Mouse (Mus musculus): ENCODE data around the gene Med29.

Med29 gene

DNA sequence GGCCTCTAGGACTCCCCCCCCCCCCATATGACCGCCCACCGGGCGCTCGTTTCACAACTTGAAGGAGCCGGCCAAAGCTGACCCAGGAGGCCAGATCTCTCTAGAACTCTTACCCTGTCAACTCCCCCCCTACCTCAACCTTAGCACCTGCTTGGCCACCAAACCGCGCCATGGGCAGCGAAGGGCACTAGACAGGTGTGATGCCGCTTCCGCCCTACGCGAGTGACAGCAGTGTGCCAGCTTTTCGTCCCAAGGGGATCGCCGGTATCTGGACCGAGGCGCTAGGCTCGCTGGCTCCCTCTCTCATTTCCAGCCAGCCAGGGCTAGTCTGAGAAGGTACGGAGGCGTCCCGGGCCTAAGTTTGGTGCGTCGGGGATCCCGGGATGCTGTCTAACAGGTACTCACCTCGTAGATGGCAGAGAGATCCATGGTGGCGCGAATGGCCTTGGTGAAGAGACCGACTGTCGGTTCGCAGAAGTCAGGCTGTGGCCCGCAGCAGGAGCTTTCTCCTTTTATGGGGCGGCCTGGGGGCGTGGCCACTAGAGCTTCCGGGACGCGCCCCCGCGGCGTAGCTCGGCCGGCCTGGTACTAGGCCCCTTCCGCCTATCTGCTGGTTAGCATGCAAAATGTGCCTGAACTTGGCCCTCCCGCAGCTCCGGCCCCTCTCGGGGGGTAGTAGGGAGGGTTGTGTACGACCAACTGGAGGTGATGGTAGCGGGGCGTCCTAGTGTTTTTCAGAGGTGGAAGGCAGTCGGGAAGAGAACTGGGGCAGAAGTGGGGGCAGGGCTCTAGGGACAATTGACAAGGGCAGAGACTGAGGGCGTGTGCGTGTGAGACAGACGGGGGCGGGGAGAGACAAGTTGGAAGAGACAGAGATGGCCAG, 13.5 kb downstream of the Med29 start:
- in situ Hi-C loops (cut with MboI; ENCODE audit: unreplicated experiment in 2 of 2), result loop anchor here in 1 of 2 experiments (5.0 to 25.0 kb wide), 4 partner anchors 56 to 917 kb away; partner anchors contain the start of genes Gmfg, Pak4, Samd4b and Sertad3

DNA sequence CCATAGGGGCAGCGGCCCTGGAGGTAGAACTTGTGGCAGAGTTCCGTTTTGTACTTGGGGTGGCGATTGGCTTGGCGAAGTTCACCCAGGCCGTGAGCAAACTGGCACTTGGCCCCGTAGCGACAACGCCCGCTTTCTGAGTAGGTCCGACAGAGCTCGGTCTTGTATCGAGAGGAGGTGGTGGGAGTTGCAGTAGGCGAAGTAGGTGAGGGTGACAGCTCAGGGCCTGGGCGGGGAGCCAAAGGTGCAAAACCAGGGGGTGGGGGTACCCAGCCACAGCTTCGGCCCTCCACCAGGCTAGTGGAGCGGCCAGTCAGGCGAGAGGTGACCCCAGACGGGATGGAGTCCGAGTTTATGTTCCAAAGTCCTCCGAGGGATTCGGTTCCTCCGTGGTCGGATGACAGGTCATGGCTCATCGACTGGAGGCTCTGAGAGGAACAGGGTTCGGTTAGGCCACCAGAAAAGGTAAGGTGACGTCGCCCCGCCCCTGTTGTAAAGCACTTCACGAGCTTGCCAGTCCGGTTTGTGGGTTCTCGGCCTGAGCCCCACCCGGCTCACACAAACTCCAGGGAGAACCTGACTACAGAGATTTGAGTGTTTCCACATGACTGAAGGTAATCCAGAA, 14.3 kb downstream of the Med29 start:
- in situ Hi-C loops (cut with MboI; ENCODE audit: unreplicated experiment in 2 of 2), result loop anchor here in 1 of 2 experiments (5.0 to 25.0 kb wide), 4 partner anchors 57 to 916 kb away; partner anchors contain the start of genes Gmfg, Pak4, Samd4b and Sertad3

DNA sequence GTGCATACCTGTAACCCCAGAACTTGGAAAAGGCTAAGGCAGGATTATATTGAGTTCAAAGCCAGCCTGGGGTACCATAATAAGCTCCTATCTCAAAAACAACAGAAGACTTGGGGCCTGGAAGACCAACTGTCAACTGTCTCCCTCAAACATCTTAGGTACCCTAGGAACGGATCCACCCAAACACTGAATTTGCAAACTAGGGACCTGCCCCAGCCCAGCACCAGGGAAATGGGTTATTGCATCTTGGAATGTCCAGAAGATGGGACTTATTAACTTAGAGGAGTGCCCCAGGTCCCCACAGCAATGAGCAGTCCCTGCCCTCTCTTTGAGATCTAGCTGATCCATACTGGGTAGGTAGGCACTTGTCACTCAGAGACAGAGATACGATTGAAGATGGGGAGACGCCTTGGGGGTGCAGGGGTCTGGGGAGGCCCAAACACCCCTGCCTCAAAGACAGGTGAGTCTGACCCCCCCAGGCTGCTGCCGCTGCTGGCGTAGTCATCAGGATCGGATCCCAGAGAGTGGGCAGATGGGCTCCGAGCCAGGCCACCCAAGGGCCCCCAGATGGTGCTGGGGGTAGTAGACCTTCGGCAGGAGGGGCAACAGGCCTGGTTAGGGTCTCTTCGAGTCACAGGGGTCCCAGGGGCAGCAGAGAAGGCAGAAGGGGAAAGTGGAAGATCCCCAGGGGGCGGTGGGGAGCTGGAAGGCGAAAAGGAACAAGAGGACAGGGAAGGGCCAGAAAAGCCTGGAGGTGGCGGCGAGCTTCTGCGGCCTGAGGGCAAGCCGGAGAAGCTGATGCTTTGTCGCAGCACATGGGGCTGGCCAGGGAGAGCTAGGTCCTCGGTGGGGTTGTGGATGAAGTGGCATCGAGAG, 15.1 kb downstream of the Med29 start:
- in situ Hi-C loops (cut with MboI; ENCODE audit: unreplicated experiment in 2 of 2), result loop anchor here in 1 of 2 experiments (5.0 to 25.0 kb wide), 4 partner anchors 57 to 915 kb away; partner anchors contain the start of genes Gmfg, Pak4, Samd4b and Sertad3

DNA sequence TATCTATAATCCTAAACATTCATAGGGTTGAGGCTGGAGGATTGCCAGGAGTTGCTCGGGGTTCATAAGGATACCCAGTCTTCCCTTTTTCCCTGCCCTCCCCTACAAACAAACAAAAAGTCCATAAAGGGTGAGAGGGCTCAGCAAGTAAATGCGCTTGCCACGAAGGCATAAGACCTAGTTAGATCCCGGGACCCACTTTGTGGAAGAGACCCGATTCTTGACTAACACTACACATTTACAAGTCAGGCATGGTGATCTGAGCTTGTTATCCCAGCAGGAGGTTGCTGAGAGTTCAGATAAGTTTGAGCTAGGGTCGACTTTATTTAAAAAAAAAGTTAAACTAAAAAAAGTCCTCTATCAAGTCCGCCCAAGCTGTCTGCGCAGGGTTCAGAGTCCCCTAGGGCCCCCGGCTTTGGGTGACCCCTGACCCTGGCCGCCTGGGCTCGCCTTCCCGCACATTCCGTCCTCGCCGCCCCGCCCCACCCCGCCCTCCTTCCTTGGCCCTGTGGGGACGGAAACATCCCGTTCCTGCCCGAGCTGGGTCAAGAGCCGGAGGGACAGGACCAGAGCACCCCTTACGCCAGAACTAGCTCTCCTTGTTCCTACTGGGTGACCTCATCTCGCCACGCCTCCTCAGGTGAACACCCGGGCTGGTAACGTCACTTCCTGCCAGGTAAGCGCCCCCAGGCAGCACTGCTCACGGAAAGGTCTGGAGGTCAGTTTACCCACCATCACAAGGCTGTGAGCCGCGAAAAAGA, 16.3 kb downstream of the Med29 start:
- in situ Hi-C loops (cut with MboI; ENCODE audit: unreplicated experiment in 2 of 2), result loop anchor here in 1 of 2 experiments (5.0 to 25.0 kb wide), 4 partner anchors 59 to 914 kb away; partner anchors contain the start of genes Gmfg, Pak4, Samd4b and Sertad3

DNA sequence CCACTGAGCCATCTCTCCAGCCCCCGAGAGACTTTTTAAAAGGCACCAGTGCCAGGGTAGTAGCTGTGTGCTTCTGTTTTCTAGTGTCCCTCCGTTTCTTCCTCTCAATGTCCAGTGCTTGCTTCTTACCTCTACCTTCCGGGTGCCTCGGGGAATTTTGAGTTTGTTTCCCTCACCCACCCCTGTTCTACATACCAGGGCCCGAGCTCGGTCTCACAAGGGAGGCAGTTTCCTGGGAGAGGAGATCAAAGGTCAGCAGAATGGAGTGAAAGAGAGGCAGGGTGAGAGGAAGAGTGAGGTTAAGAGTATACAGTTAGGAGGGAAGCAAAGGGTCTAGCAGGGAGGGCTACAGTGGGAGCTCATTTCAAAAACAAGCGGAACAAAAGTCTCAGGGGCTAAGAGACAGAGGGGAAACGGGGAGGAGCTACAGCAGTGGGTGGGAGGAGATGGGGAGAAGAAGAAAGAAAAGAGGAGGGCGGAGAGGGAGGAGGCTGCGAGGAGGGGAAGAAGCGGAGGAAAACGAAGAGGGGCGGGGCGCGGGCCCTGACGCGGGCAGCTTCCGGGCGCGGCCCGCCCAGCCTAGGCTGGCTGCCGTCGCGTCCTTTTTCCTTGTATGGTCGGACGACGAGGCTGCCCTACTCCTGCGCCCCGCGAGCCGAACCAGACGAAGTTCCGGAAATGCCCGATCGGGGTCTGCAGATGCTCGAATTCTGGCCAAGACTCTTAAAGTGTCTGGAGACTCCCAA, 17.2 kb downstream of the Med29 start:
- in situ Hi-C loops (cut with MboI; ENCODE audit: unreplicated experiment in 2 of 2), result loop anchor here in 1 of 2 experiments (5.0 to 25.0 kb wide), 4 partner anchors 59 to 913 kb away; partner anchors contain the start of genes Gmfg, Pak4, Samd4b and Sertad3

- in situ Hi-C loops (cut with MboI; ENCODE audit: unreplicated experiment in 2 of 2), result loop anchor here in 1 of 2 experiments (5.0 to 25.0 kb wide), 4 partner anchors 60 to 912 kb away; partner anchors contain the start of genes Gmfg, Pak4, Samd4b and Sertad3
These were observed 17.9 kb downstream of the Med29 start for GRCm38 (mm10) chr7:28374647-28375046.

DNA sequence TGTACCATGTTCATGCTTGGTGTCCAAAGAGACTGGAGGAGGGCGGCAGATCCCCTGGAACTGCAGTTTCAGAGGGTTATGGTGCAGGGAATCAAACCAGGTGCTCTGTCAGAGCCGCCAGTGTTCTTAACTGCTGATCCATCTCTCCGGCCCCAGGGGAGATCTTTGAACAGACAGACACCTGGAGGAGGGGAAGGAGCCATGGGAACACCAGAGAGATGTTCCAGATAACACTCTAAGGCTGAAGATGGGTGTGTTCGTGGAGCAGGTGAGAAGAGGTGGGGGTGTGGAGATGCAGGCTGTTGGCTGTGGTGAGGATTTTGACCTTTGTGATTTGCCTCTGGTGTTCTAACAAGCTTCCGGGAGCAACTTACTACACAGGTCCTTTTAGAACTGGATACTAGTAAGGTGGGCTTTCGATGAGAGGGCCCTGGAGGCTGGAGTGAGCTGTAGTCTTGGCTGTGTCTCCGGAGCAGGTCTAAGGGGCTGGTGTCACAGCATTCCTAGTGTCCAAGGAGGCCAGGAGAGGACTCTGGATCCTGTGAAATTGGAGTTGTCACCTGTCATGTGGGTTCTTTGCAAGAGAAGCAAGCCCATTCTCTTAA, 18.5 kb downstream of the Med29 start:
- in situ Hi-C loops (cut with MboI; ENCODE audit: unreplicated experiment in 2 of 2), result loop anchor here in 1 of 2 experiments (10.0 kb wide), 2 partner anchors 61 to 221 kb away; partner anchors contain the start of genes Gmfg, Pak4 and Samd4b

DNA sequence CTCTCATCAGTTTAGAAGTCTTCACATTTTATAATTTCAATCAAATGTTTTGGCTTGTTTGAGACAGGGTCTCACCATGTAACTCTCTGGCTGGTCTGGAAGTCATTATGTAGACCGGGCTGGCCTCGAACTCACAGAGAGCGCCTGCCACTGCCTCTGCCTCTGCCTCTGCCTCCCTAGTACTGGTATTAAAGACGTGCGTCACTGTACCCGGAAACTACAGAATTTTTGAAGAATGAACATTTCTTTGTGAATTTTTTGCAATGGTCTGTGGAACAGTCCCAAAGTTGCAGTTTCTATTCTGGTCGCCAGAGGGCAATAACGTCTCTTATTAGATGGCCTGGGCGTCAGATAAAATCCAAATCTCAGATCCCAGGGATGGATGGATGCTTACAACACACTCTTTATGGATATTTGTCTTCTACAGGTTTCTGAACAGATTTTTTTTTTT, 19.4 kb downstream of the Med29 start:
- in situ Hi-C loops (cut with MboI; ENCODE audit: unreplicated experiment in 2 of 2), result loop anchor here in 1 of 2 experiments (10.0 kb wide), 2 partner anchors 62 to 222 kb away; partner anchors contain the start of genes Gmfg, Pak4 and Samd4b

GRCm38 (mm10) chr7:28372251-28373108, 20.0 kb downstream of the Med29 start, which contains the start of gene Plekhg2:
Plekhg2 (minus strand) TSS chr7:28372599.
- in situ Hi-C loops (cut with MboI; ENCODE audit: unreplicated experiment in 2 of 2), result loop anchor here in 1 of 2 experiments (10.0 kb wide), 2 partner anchors 62 to 222 kb away; partner anchors contain the start of genes Gmfg, Pak4 and Samd4b

GRCm38 (mm10) chr7:28371514-28371989, 21.0 kb downstream of the Med29 start:
- in situ Hi-C loops (cut with MboI; ENCODE audit: unreplicated experiment in 2 of 2), result loop anchor here in 1 of 2 experiments (10.0 kb wide), 2 partner anchors 63 to 223 kb away; partner anchors contain the start of genes Gmfg, Pak4 and Samd4b

DNA sequence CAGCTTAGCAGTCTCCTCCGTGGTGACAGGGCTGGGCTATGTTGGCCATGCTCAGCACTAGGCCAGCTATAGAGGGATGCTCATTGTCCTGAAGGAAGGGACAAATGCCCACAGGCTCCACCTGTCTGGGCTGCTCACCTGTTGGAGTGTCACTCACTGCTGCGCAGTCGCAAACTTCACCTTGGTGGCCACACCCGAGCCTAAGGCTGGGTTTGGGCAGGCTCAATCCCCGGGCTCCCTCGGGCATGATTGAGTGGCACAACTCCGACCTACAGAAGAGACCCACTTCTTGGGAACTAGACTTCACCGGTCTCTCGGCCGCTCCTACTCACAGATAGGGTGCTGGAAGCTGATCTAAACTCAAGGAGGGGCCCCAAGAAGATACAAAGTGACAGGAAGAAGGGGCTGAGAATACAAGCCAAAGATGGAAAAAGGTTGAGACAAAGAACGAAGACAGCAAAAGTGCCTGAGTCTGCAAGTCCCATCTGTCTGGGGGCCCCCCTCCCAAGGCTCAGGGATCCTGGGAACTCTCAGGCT, 21.5 kb downstream of the Med29 start:
- in situ Hi-C loops (cut with MboI; ENCODE audit: unreplicated experiment in 2 of 2), result loop anchor here in 1 of 2 experiments (10.0 kb wide), 2 partner anchors 64 to 224 kb away; partner anchors contain the start of genes Gmfg, Pak4 and Samd4b

DNA sequence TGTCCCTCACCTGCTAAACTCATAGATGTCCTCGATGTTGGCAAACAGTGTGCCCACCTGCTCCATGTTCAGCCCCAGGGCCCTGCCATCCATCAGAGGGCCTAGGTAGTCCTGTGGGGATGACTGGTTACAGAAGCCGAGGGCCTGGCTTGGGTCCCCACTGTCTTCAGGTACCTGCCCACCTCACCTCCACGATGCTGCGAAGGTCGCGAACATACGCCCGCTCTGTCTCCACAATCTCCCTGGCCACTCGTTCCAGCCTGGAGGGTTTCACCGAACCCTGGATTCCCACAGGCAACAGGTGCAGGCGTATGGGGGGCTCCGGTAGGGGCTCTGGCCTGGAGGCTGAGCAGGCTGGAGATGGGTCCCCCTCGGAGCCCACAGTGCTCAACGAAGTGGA, 22.5 kb downstream of the Med29 start:
- in situ Hi-C loops (cut with MboI; ENCODE audit: unreplicated experiment in 2 of 2), result loop anchor here in 1 of 2 experiments (10.0 kb wide), 2 partner anchors 65 to 225 kb away; partner anchors contain the start of genes Gmfg, Pak4 and Samd4b

- in situ Hi-C loops (cut with MboI; ENCODE audit: unreplicated experiment in 2 of 2), result no loop called here
These were observed 24.1 kb downstream of the Med29 start for GRCm38 (mm10) chr7:28368276-28368920.

DNA sequence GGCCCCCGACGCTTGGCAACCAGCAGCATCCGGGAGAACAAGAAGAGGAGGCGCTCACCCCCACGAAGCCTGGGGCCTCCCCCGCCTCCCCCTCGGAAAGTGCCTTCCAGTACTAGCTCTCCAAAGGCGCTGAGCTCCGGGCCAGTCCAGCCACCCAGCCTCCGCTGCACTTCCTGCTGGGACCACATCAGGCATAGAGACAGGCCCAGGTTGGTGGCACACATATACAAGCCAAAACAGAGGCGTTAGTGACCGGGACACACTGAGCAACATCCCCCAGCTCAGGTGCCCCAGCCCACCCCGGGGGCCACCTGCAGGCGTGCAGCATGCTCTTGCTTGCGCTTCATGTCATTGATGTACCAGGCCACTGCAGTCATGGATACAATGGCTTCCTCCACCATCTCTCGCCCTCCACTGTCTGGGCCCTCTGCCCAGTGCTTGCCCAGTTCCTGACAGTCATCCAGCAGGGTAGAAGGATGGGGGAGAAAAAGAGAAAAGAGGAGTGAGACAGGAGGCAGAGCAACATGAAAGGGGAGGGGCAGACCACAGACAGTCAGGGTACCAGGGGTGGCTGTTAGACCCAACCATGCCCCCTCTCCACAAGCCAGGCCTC, 24.7 kb downstream of the Med29 start:
- in situ Hi-C loops (cut with MboI; ENCODE audit: unreplicated experiment in 2 of 2), result no loop called here

DNA sequence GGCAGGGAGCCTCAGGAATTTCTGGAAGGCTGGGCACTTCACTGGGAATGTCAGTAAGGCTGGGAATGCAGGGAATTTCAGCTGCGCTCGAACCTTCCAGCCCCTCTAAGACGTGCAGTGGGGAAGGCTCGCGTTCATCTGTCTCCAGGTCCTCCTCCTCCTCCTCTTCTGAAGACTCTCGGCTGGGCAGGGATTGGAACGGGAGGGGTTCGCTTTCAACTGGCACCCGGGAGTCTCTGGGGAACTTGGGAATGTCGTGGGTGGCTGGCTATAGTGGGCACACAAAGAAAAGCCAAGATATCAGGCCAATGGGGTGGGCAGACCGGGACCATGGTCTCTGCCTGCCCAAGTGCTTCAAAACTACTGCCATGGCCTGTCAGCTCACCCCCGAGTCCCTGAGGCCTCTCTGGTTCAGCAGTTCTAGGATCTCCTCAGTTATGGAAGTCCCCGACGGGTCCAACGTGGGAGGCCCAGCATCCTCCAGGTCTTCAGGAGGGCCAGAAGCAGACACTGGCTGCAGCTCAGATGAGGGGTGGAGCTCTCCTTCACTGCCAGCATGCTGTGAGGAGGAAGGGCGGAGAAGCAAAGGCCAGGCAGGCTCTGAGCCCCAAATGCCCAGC, 30.0 kb downstream of the Med29 start:
- in situ Hi-C loops (cut with MboI; ENCODE audit: unreplicated experiment in 2 of 2), result no loop called here

Measured in v-Abl transformed pro-B cells (cell line).